Mouse (Mus musculus) limb, embryonic 11.5 days (tissue): ENCODE results near the gene Golt1a. TPM values are rescaled to one million over a fixed set of nuclear protein-coding genes. Genes with fewer than 3 reads are reported as not detected.

ENCODE experiments used
- ATAC-seq: fragments of 200-750 bp; cut with Nextera tagmentation; 2 replicates; pipeline ENCODE4 v1.8.0; 2017; ENCODE audit warnings: low read depth; ENCODE audit not compliant: insufficient number of reproducible peaks, low FRiP score, low TSS enrichment
- DNase-seq: peaks from one replicate; pipeline ENCODE4 v3.0.0-alpha.2; 2015; ENCODE audit warnings: low spot score
- H3K27ac ChIP-seq: fragments of 300-500 bp; sonication (generic); replicated peaks from 2 replicates; pipeline ENCODE4 v1.5.1; 2014; ENCODE audit warnings: low read depth, mild to moderate bottlenecking, low read length
- H3K27me3 ChIP-seq: fragments of 300-500 bp; sonication (generic); 2 replicates; pipeline ENCODE4 v1.6.1; 2014; ENCODE audit warnings: mild to moderate bottlenecking, low read length, mixed read lengths; ENCODE audit not compliant: control insufficient read depth, insufficient read depth
- H3K36me3 ChIP-seq: fragments of 300-500 bp; sonication (generic); 2 replicates; pipeline ENCODE4 v1.6.1; 2014; ENCODE audit warnings: mild to moderate bottlenecking, low read length, moderate library complexity, mixed read lengths; ENCODE audit not compliant: control insufficient read depth, insufficient read depth
- H3K4me1 ChIP-seq: fragments of 300-500 bp; sonication (generic); 2 replicates; pipeline ENCODE4 v1.6.1; 2014; ENCODE audit warnings: low read length, mixed read lengths; ENCODE audit not compliant: control insufficient read depth, insufficient read depth
- H3K4me2 ChIP-seq: fragments of 300-500 bp; sonication (generic); 2 replicates; pipeline ENCODE4 v1.6.1; 2014; ENCODE audit warnings: low read depth, mild to moderate bottlenecking, moderate library complexity; ENCODE audit not compliant: severe bottlenecking
- H3K4me3 ChIP-seq: fragments of 300-500 bp; sonication (generic); 2 replicates; pipeline ENCODE4 v1.5.1; 2014; ENCODE audit warnings: low read depth, low read length
- H3K9ac ChIP-seq: fragments of 300-500 bp; sonication (generic); 2 replicates; pipeline ENCODE4 v1.6.1; 2014; ENCODE audit warnings: mild to moderate bottlenecking, low read length
- H3K9me3 ChIP-seq: fragments of 300-500 bp; sonication (generic); 2 replicates; pipeline ENCODE4 v1.6.1; 2016; ENCODE audit warnings: low read length; ENCODE audit not compliant: control insufficient read depth
- WGBS: fragments of 180-500 bp; shearing (Covaris S2); extraction: QIAGEN DNeasy Blood & Tissue Kit; methylation state at CpG from one replicate; pipeline ENCODE4 v1.1.7; 2014; 5-methylcytosine and 5-hydroxymethylcytosine counted together
- polyA plus RNA-seq: library from polyadenylated mRNA; unstranded; fragments of >200 nt; fragmentation: Nextera tagmentation; extraction: Ambion mirVana; gene quantifications from 2 replicates; pipeline ENCODE4 v1.2.1, GENCODE M21; 2014

The Golt1a gene
- not detected in 2 replicates for polyA plus RNA-seq

DNA sequence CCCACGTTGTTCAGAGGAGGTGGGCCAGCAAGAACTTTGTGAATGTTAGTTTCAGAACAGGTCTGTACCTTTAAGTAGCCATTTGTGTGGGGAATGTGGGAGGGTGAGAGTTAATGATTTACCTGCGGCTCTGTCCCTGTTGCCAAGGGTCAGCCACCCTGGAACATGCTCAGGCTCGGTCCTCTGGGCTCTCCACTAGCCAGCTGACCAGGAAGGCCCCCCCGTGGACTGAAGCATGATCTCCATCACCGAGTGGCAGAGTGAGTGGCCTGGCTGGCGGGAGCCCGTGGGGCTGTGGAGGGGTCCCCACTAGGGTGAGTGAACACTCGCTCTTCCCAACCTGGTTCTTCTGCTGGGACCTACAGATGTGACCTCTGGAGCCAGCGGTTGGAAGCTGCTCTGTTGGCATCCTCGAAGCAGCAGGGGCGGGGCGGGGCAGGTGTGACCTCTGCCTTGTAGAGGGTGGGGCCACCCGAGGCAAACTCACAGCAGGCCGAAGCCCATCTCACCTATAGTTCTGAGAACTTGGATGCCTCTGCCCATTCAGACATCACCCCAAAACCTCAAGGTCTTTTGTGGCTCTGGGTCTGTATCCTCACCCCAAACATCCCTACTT is at the start of gene Golt1a:
TSS of gene Golt1a (plus strand) at position 149 of the 616 bp plus-strand sequence.
- Histone ChIP-seq H3K4me2 (no peak within 1 kb of the TSS), H3K4me1 (no peaks in the 10 kb centered on the region), H3K9me3 (no peaks in the 10 kb centered on the region), H3K36me3 (no peaks in the 10 kb centered on the region), H3K27ac (no peak within 1 kb of the TSS), H3K27me3 (no peaks in the 10 kb centered on the region), H3K9ac (no peak within 1 kb of the TSS), H3K4me3 (no peak within 1 kb of the TSS)
- WGBS: 56% methylated on average over 14 of the region's 14 CpGs
- ATAC-seq (no peak), DNase-seq (no peak)

DNA sequence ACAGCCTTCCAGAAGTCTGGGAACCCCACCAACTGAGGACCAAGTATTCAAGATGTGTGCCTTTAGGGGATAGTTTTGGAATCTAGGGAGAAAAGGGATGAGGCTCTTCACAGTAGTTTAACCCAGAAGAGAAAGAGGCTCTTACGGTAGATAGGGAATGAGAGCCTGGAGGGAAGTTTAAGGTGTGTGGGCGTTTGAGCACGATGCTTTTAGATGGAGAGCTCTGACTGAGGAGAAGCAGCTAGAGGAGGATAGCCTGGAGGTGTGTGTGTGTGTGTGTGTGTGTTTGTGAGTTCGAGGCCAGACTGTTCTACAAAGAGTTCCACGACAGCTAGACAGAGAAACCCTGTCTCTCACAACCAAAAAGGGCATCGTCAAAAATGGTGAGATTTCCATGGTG is 47.0 kb upstream of the Golt1a start:
- Histone ChIP-seq H3K4me2 (no peak overlapping the region), H3K27ac (no peak overlapping the region), H3K36me3 (no peaks in the 10 kb centered on the region), H3K9me3 (no peaks in the 10 kb centered on the region), H3K27me3 (no peaks in the 10 kb centered on the region), H3K4me1 (no peaks in the 10 kb centered on the region), H3K4me3 (no peak overlapping the region), H3K9ac (no peak overlapping the region)
- no peak for DNase-seq
- WGBS: 93% methylated on average over 6 of the region's 6 CpGs
- ATAC-seq: no peak

DNA sequence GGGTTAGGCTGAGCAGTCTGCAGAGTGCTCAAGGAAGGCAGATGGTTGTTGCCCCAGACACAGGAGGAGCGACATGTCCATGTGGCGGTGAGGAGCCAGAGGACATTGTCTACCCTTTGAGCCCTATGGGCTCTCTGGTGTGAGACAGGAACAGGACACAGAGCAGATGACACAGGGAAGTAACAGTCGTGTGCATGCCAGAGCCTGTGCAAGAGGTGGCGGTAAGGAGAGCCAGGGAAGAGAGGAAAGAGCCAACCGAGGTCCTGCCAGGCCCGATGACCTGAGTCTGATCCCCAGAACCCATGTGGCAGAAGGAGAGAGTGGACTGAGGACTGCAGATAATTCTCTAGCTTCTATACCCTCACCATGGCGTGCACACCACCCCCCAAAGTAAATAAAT is 46.5 kb upstream of the Golt1a start:
- Histone ChIP-seq H3K27me3 (no peaks in the 10 kb centered on the region), H3K4me1 (no peaks in the 10 kb centered on the region), H3K4me2 (no peak overlapping the region), H3K9me3 (no peaks in the 10 kb centered on the region), H3K27ac (no peak overlapping the region), H3K9ac (no peak overlapping the region), H3K36me3 (no peaks in the 10 kb centered on the region), H3K4me3 (no peak overlapping the region)
- ATAC-seq (no peak), DNase-seq (no peak)
- WGBS: 88% methylated on average over 7 of the region's 7 CpGs

DNA sequence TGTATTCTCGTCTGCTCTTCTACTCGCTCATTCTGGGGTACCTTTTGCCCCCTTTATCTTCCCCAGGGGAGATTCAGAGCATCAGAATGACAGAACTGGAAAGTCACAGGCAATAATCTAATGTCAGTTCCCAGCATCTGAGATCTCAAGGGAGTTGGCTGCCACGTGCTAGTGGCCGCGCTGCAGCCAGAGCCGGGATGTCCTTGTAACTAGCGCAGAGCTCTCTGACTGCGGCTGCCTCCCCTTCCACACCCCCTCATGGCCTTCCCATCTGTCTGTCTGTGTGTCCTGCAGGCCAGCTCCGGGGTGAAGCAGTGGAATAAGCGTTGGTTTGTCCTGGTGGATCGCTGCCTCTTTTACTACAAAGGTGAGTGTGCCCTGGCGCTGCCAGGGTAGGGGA is 45.2 kb upstream of the Golt1a start:
- DNase-seq (no peak), ATAC-seq (no peak)
- Histone ChIP-seq H3K27ac (no peak overlapping the region), H3K36me3 (no peaks in the 10 kb centered on the region), H3K9ac (no peak overlapping the region), H3K4me2 (no peak overlapping the region), H3K4me1 (no peaks in the 10 kb centered on the region), H3K9me3 (no peaks in the 10 kb centered on the region), H3K4me3 (no peak overlapping the region), H3K27me3 (no peaks in the 10 kb centered on the region)
- WGBS: 77% methylated on average over 12 of the region's 12 CpGs

DNA sequence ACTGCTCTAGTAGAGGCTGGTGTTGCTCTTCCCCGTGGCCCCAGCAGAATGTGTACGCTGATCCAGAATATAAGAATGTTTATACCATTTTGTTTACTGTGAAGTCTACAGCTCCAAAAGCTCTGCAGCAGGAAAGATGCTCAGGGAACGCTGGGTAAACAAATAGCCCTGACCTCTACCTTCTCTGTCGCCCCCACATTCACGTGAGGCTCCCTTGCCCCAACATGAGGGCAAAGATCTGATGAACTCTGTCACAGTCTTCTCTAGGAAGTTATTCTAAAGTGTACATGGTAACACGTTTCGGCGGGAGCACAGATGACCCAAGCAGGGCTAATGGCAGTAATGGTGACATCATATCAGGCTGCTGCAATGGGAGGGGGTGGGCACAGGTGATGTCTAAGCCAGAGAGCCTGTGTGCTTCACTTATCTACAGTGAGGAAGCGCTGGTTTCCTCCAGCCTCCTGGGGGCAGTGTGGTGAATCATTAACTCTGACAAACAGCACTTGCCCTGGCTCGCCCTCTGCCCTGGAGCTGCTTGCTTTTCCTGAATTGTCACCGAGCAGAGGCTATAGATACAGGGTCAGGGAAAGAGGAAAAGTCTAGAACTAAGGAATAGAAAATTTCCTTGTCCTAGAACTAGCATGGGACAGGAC is 44.4 kb upstream of the Golt1a start:
- Histone ChIP-seq H3K9ac (no peak overlapping the region), H3K4me3 (no peak overlapping the region), H3K27me3 (no peaks in the 10 kb centered on the region), H3K4me1 (no peaks in the 10 kb centered on the region), H3K36me3 (no peaks in the 10 kb centered on the region), H3K27ac (no peak overlapping the region), H3K4me2 (no peak overlapping the region), H3K9me3 (no peaks in the 10 kb centered on the region)
- WGBS: 67% methylated on average over 11 of the region's 11 CpGs
- DNase-seq (no peak), ATAC-seq (no peak)

DNA sequence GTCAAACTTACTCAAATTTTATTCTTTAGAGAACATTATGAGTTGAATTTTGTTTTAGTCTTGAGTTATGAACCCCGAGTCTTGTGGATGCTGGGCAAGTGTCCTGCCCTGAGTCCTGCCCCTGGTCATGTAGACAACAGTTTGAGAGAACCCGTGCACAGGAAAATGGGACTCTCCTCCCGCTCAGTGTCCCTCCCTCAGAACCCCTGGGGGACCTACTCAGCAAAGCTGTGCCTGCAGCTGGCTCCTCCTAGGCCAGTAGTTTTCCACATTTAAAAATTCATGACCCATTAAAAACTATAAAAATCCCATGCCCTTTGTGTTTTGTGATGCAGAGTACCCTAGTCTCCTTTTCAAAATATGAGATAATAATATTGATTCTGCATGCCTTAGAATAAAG is 42.5 kb upstream of the Golt1a start:
- H3K36me3 ChIP-seq: no peaks in the 10 kb centered on the region
- no peak overlapping the region for H3K4me3 ChIP-seq
- no peaks in the 10 kb centered on the region for H3K9me3 ChIP-seq
- ATAC-seq (no peak), DNase-seq (no peak)
- H3K27ac ChIP-seq: no peak overlapping the region
- 75% methylated on average over 3 of the region's 3 CpGs for WGBS
- no peak overlapping the region for H3K4me2 ChIP-seq
- no peak overlapping the region for H3K9ac ChIP-seq
- H3K4me1 ChIP-seq: no peaks in the 10 kb centered on the region
- no peaks in the 10 kb centered on the region for H3K27me3 ChIP-seq

DNA sequence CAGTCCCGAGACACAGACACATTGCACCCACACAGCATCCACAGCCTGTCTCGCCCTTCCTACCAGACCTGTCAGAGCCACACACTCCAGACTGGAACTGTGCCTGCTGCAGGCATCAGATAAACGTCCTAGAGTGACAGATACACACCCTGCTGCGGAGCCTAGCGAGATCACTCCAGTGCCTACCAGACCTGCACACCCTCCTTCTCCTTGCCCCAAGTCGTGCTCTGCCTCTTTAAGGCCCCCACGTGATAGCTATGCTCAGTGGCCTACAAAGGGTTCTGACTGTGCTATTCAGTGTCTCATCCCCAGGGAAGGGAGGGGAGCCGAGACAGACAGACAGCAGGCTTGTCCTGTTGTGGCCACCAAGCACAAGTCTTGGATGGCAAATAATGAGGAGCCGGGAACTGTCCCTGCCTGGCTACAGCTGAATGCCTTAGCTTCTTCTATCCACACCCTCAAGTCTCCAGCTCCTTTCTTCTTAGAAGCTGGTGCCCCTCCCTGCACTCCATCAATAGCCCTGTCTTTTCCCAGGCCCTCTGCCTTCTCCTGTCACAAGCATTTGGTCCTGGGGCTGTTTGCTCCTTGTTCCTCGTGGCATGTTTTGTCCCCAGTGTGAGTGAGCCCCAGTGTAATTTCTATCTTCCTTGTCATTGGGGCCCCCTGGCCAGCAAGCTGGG is 41.6 kb upstream of the Golt1a start:
- Histone ChIP-seq H3K27me3 (no peaks in the 10 kb centered on the region), H3K27ac (no peak overlapping the region), H3K4me3 (no peak overlapping the region), H3K4me2 (no peak overlapping the region), H3K4me1 (no peaks in the 10 kb centered on the region), H3K36me3 (no peaks in the 10 kb centered on the region), H3K9me3 (no peaks in the 10 kb centered on the region), H3K9ac (no peak overlapping the region; the same call in 1 of the 2 replicates)
- 30% methylated on average over 10 of the region's 10 CpGs for WGBS
- DNase-seq: no peak
- ATAC-seq: no peak

DNA sequence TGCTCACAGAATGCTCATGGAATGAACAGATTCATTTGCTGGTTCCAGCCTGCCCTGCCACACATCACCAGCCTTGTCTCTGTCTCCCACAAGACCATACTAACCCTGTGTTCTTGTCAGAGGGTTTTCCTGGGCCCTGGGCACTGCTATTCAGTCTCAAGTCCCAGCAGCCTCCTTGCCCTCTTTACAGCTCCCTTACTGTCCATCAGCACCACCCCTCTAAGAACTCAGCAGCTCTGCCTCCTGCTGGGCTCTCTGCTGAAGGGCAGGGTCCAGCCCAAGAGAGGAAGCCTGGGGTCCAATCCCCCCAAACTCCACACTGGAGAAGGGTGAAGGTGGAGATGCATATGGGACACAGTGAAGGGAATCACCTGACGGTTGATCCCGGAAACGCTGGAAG is 41.1 kb upstream of the Golt1a start:
- ATAC-seq: no peak
- no peak overlapping the region for H3K27ac ChIP-seq

More for the DNA sequence above, 41.1 kb upstream of the Golt1a start:
- H3K27me3 ChIP-seq: no peaks in the 10 kb centered on the region
- no peaks in the 10 kb centered on the region for H3K36me3 ChIP-seq
- no peak overlapping the region for H3K4me3 ChIP-seq
- 70% methylated on average over 3 of the region's 3 CpGs for WGBS
- no peak overlapping the region for H3K4me2 ChIP-seq
- no peaks in the 10 kb centered on the region for H3K9me3 ChIP-seq
- DNase-seq: no peak
- no peaks in the 10 kb centered on the region for H3K4me1 ChIP-seq
- H3K9ac ChIP-seq: no peak overlapping the region
